Comparison of ENCODE assay signal across 19 mouse cellular contexts in genomic region chr19:60432347-60433129, GRCm38 (mm10). TPM values are rescaled to one million over a fixed set of nuclear protein-coding genes. Genes with fewer than 3 reads are reported as not detected.
DNase-seq lines count a peak whose midpoint lies in the region; TF ChIP-seq lines count a peak whose summit lies in the region.
"Had no signal": no experiment of that assay in that cellular context is flagged by ENCODE, and none has a peak within 500 bp of the region (broad histone marks: within the 10 kb centered on the region; RNA-seq: fewer than 3 reads in every experiment).

No protein-coding gene starts in this region.

- peak; percentile 61 for TF ChIP-seq CTCF in layer of hippocampus, adult 2 months (conservative IDR thresholded peaks at IDR 0.05)

- no peak overlapping the region for H3K4me3 ChIP-seq in layer of hippocampus, adult 2 months
- H3K4me3 ChIP-seq: embryonic facial prominence, embryonic 13.5 days; gastrocnemius, adult 2 months; limb, embryonic 10.5 days; liver, embryonic 15.5 days; midbrain, embryonic 10.5 days had no signal

- peak; percentile 8 to 31 for DNase-seq in frontal cortex, postnatal 36 days (ENCODE audit: low spot score in 2 of 2)
- no peak for DNase-seq in frontal cortex, postnatal 25 days (ENCODE audit: low spot score in 2 of 2)
- DNase-seq in layer of hippocampus, adult 2 months (ENCODE audit: low spot score in 2 of 2) = peak; percentile 10 to 22
- no peak for DNase-seq in layer of hippocampus, postnatal 14 days (ENCODE audit: low spot score in 2 of 2)
- peak; percentile 12 for DNase-seq in right cerebral cortex, adult 18-20 months
- DNase-seq in right cerebral cortex, postnatal 14 days = no peak
- no peak for DNase-seq in thymus, postnatal 25 days
- no peak for DNase-seq in testis, postnatal 10 days (ENCODE audit: low spot score)
- DNase-seq: adrenal gland, postnatal 25 days; cerebellum, postnatal 25 days; gastrocnemius, adult 2 months; heart, adult 11 months; lung, postnatal 36 days; right cerebral cortex, postnatal 25 days had no signal

- no peak overlapping the region for H3K27ac ChIP-seq in layer of hippocampus, adult 2 months
- H3K27ac ChIP-seq: embryonic facial prominence, embryonic 13.5 days; gastrocnemius, adult 2 months; limb, embryonic 10.5 days; liver, embryonic 15.5 days; midbrain, embryonic 10.5 days had no signal

RNA-seq across cellular contexts. Expression of gene Prlhr, which starts 35.6 kb away (rescaled TPM):
- under 1 TPM; 0.29 to 0.46 TPM for total RNA-seq in layer of hippocampus, adult 2 months (2021)
- under 1 TPM in 1 of 2 experiments, not detected in 1; 0.28 TPM for total RNA-seq in layer of hippocampus, postnatal 14 days (2021)
- total RNA-seq: gastrocnemius, adult 2 months; MEL had no signal

Comparison
In these comparisons a context has a peak if more than half of its experiments do, and no peak if none do; other contexts are left out.
1. DNase-seq: peak in frontal cortex, postnatal 36 days (2 of 2), layer of hippocampus, adult 2 months (2 of 2) and right cerebral cortex, adult 18-20 months (single experiment); none in frontal cortex, postnatal 25 days (0 of 2), layer of hippocampus, postnatal 14 days (0 of 2), right cerebral cortex, postnatal 14 days (single experiment), thymus, postnatal 25 days (single experiment) and testis, postnatal 10 days (single experiment).